Mouse (Mus musculus): Measurements from ENCODE around the gene Suds3.

DNA sequence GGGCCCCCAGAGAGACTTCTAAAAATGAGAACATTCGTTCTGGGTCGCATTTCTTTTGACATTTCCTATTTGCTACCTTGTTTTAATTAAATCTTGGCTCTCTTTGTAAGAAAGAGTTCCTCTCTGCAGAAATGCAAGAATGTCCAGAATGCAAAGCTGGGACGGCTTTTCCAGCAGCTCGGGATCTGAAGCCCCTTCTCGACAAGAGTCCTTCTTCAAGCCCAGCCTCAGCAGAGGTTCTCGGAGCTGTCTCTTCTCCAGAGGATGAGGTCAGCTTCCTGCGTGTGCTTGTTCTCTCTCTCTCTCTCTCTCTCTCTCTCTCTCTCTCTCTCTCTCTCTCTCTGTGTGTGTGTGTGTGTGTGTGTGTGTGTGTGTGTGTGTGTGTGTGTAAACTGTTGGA lies 1.8 kb upstream of the Suds3 start:
- TF ChIP-seq CTCF (IDR thresholded peaks at IDR 0.05; ENCODE audit: control insufficient read depth, insufficient read depth, insufficient read length), result no peak
- TF ChIP-seq MYOD1 (IDR thresholded peaks at IDR 0.05; ENCODE audit: control insufficient read depth, insufficient read length, low read depth), result no peak
